Mouse (Mus musculus) liver, embryonic 14.5 days (tissue): ENCODE measurements at regions not wholly inside any gene's neighbourhood (a gene's known extent, or its start where the extent isn't known, plus 50 kb on each side); places are given as distances from the start of the nearest gene placed in this dataset.
A peak's percentile ranks its signal among the peaks of the same experiment; 100 is the strongest.
"Not testable (repeated sequence)": the region's sequence is repeated elsewhere in the genome, so short reads cannot be mapped to it uniquely, and the experiment has no call there.

Experiments
- ATAC-seq: fragments of 200-750 bp; cut with Nextera tagmentation; 2 replicates; pipeline ENCODE4 v1.8.0; 2017; ENCODE audit warnings: moderate number of reproducible peaks, mild to moderate bottlenecking, moderate library complexity; ENCODE audit not compliant: insufficient read depth
- DNase-seq, 3 experiments: peaks; one replicate each; pipeline ENCODE4 v3.0.0-alpha.2; 2012 to 2013; ENCODE audit warnings: low read depth in 3 of 3, low spot score in 3 of 3
- H3K27ac ChIP-seq: fragments of 300-500 bp; sonication (generic); 2 replicates; pipeline ENCODE4 v1.5.1; 2014; ENCODE audit warnings: moderate library complexity, mild to moderate bottlenecking, control low read depth, inconsistent platforms
- H3K27me3 ChIP-seq: fragments of 300-500 bp; sonication (generic); 2 replicates; pipeline ENCODE4 v1.6.1; 2014; ENCODE audit warnings: mild to moderate bottlenecking, low read length, moderate library complexity; ENCODE audit not compliant: control insufficient read depth, insufficient read depth
- H3K36me3 ChIP-seq: fragments of 300-500 bp; sonication (generic); replicated peaks from 2 replicates; pipeline ENCODE4 v1.6.1; 2014; ENCODE audit warnings: low read depth; ENCODE audit not compliant: control insufficient read depth, insufficient read depth
- H3K4me1 ChIP-seq, 2 experiments: fragments of 200-500 bp in 1 of 2; fragments of 300-500 bp in 1 of 2; sonication (generic) in 1 of 2; replicated peaks; 2 replicates each; pipeline ENCODE4 v1.6.1; 2012 to 2014; ENCODE audit warnings: antibody characterized with exemption in 1 of 2, inconsistent platforms in 1 of 2, low read length in 1 of 2; ENCODE audit not compliant: control insufficient read depth in 2 of 2, insufficient read depth in 2 of 2
- H3K4me2 ChIP-seq: fragments of 300-500 bp; sonication (generic); 2 replicates; pipeline ENCODE4 v1.6.1; 2014; ENCODE audit warnings: low read depth, mild to moderate bottlenecking, control low read depth, moderate library complexity
- H3K4me3 ChIP-seq, 2 experiments: fragments of 200-500 bp in 1 of 2; fragments of 300-500 bp in 1 of 2; sonication (generic) in 1 of 2; 2 replicates each; pipeline ENCODE4 v1.5.1; 2012 to 2014; ENCODE audit warnings: low read depth in 2 of 2, low read length in 2 of 2, mild to moderate bottlenecking in 2 of 2, control low read depth in 1 of 2, inconsistent platforms in 1 of 2, moderate library complexity in 1 of 2; ENCODE audit not compliant: insufficient read depth in 1 of 2
- H3K9ac ChIP-seq: fragments of 300-500 bp; sonication (generic); replicated peaks from 2 replicates; pipeline ENCODE4 v1.6.1; 2014; ENCODE audit warnings: mild to moderate bottlenecking, control low read depth, moderate library complexity
- H3K9me3 ChIP-seq: fragments of 300-500 bp; sonication (generic); 2 replicates; pipeline ENCODE4 v1.6.1; 2016; ENCODE audit warnings: low read length, mixed read lengths; ENCODE audit not compliant: control insufficient read depth
- CTCF ChIP-seq: IDR thresholded peaks from 2 replicates; pipeline ENCODE4 v1.5.1; 2016; ENCODE audit warnings: antibody characterized with exemption, low read depth, control low read depth
- EP300 ChIP-seq: IDR thresholded peaks from 2 replicates; pipeline ENCODE4 v1.6.1; 2016; ENCODE audit warnings: antibody characterized with exemption, low read depth
- WGBS: fragments of 180-500 bp; shearing (Covaris S2); extraction: QIAGEN DNeasy Blood & Tissue Kit; methylation state at CpG from one replicate; pipeline ENCODE4 v1.1.7; 2014; ENCODE audit not compliant: insufficient replicate concordance; 5-methylcytosine and 5-hydroxymethylcytosine counted together

DNA sequence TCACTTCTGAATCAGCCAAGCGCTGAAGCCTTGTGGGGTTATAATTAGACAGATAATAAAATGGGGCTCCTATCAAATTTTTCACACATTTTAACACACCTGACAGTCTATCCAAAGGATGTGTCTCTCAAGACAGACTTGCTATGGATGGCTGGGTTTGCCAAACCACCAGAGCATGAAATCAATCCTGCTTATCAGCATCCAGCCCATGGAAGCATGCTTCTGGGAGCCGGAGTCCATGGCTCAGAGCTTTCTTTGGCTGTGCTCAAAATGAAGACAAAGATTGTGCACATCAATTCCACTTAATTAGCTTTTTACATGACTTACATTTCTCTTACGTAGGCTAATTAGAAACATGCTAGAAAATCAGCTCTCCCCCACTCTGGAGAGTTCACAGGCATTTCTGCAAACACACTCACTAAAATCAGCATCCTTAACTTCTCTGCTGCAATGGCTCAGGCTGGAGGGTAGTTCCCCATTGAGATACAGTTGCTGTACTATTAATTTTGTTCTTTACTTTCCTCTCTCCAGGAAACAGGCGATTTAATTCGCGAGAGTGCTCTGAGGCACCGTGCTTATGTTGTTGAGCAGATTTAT, 135.6 kb downstream of the Fam174a start:
- DNase-seq (no peak), ATAC-seq (no peak)
- no peaks in the 10 kb centered on the region for H3K9me3 ChIP-seq
- 57% methylated on average over 7 of the region's 7 CpGs for WGBS
- no peak overlapping the region for H3K27ac ChIP-seq
- no peak overlapping the region for H3K9ac ChIP-seq
- H3K4me2 ChIP-seq, result no peak overlapping the region
- no peaks in the 10 kb centered on the region for H3K4me1 ChIP-seq
- no peaks in the 10 kb centered on the region for H3K36me3 ChIP-seq
- H3K27me3 ChIP-seq, result no peaks in the 10 kb centered on the region
- H3K4me3 ChIP-seq, result no peak overlapping the region
- TF ChIP-seq EP300 (no peak), CTCF (no peak)

- DNase-seq (peak in 2 of 3 experiments; percentile 4 to 23), ATAC-seq (0 out of 2 replicates have a peak, but pooled peaks have one; percentile 13)
- no peak overlapping the region for H3K4me3 ChIP-seq
- H3K4me1 ChIP-seq, result no peaks in the 10 kb centered on the region
- no peaks in the 10 kb centered on the region for H3K36me3 ChIP-seq
- H3K9ac ChIP-seq, result no peak overlapping the region
- TF ChIP-seq EP300 (no peak), CTCF (no peak)
- H3K27me3 ChIP-seq, result no peaks in the 10 kb centered on the region
- WGBS, result 11% methylated on average over 4 of the region's 4 CpGs
- H3K4me2 ChIP-seq, result no peak overlapping the region
- no peaks in the 10 kb centered on the region for H3K9me3 ChIP-seq
- no peak overlapping the region for H3K27ac ChIP-seq
These were observed 137.5 kb downstream of the Fam174a start for GRCm38 (mm10) chr1:95450920-95451332.

DNA sequence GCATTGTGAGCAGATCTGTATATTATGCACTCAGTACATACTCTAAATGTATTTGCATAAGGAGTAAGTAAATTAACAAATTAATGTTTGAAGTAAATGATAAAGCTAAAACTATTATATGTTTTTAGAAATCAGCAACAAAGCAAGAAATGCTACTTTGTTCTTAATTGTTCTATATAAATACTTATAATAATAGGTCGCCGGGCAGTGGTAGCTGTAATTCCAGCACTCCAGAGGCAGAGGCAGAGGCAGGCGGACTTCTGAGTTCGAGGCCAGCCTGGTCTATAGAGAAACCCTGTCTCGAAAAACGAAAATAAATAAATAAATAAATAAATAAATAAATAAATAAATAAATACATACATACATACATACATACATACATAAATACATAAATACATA, 138.3 kb downstream of the Fam174a start:
- H3K9me3 ChIP-seq, ATAC-seq, H3K4me1 ChIP-seq, H3K36me3 ChIP-seq, H3K4me3 ChIP-seq, H3K9ac ChIP-seq, H3K27ac ChIP-seq, H3K27me3 ChIP-seq, H3K4me2 ChIP-seq: not testable (repeated sequence)
- WGBS, result 60% methylated on average over 6 of the region's 6 CpGs
- peak; percentile 57 to 61 (median 58) for DNase-seq

DNA sequence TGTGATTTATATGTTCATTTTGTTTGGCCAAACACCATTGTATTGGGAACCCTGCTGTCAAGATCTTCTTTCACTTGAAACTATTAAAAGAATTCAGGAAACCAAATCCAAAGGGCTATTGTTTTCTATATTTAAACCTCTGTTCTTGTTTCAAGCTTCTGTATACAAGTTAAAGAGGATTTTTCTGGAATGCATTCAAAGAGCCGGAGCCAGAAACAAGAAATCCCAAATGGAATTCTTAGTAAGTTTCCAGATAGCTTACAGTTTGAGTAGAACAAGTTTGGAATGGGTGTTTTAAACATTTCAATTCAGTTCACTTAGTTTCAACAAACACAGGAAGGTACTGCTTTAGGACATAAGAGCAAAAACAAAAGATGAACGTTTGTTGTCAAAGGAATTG, 140.8 kb downstream of the Fam174a start:
- 54% methylated on average over 2 of the region's 2 CpGs for WGBS
- Histone ChIP-seq H3K4me3 (no peak overlapping the region), H3K9ac (no peak overlapping the region), H3K4me2 (no peak overlapping the region), H3K9me3 (no peaks in the 10 kb centered on the region), H3K27ac (no peak overlapping the region), H3K27me3 (no peaks in the 10 kb centered on the region), H3K36me3 (no peaks in the 10 kb centered on the region), H3K4me1 (no peaks in the 10 kb centered on the region)
- ATAC-seq, result no peak
- no peak for TF ChIP-seq CTCF
- TF ChIP-seq EP300, result no peak
- DNase-seq, result no peak

GRCm38 (mm10) chr1:95459355-95459754, 145.9 kb downstream of the Fam174a start:
- H3K4me1 ChIP-seq, result no peaks in the 10 kb centered on the region
- no peak overlapping the region for H3K27ac ChIP-seq
- no peak overlapping the region for H3K9ac ChIP-seq
- no peaks in the 10 kb centered on the region for H3K9me3 ChIP-seq
- H3K36me3 ChIP-seq, result no peaks in the 10 kb centered on the region
- no peak for ATAC-seq
- TF ChIP-seq EP300 (no peak), CTCF (no peak)
- no peak for DNase-seq
- H3K27me3 ChIP-seq, result no peaks in the 10 kb centered on the region
- no peak overlapping the region for H3K4me2 ChIP-seq
- WGBS, result 32% methylated on average over 1 of the region's 1 CpGs
- no peak overlapping the region for H3K4me3 ChIP-seq
